Mouse (Mus musculus) MEL-GATA-1-ER (cell line): ENCODE data around the gene Gm10358.
"Not testable (repeated sequence)": the region's sequence is repeated elsewhere in the genome, so short reads cannot be mapped to it uniquely, and the experiment has no call there.

ENCODE experiments used
- DNase-seq: peaks from one replicate; pipeline ENCODE4 v3.0.0-alpha.2; 2012; ENCODE audit warnings: low read depth; ENCODE audit errors: extremely low read depth

Gene Gm10358

GRCm38 (mm10) chr8:75406489-75406888 lies at the start of gene Gm10358:
TSS of gene Gm10358 (minus strand) at chr8:75406589.
- DNase-seq: no peak

- no peak for DNase-seq
Measured at GRCm38 (mm10) chr8:75448394-75448793, 42.0 kb upstream of the Gm10358 start, which contains the start of gene Iqcm. TSS of gene Iqcm (plus strand) at chr8:75448694.

GRCm38 (mm10) chr8:75415696-75416095 lies 9.3 kb upstream of the Gm10358 start:
- not testable (repeated sequence) for DNase-seq

GRCm38 (mm10) chr8:75384770-75385290 lies 21.6 kb downstream of the Gm10358 start:
- DNase-seq: no peak

- no peak for DNase-seq
Measured at GRCm38 (mm10) chr8:75375530-75376123, 30.8 kb downstream of the Gm10358 start.

- no peak for DNase-seq
Measured at GRCm38 (mm10) chr8:75372006-75372405, 34.4 kb downstream of the Gm10358 start.
